Mouse (Mus musculus): ENCODE results near the gene Map2k4.
A peak's percentile ranks its signal among the peaks of the same experiment; 100 is the strongest.

Map2k4 gene

GRCm38 (mm10) chr11:65788154-65788553, at the start of gene Map2k4:
Map2k4 (minus strand) TSS chr11:65788297.
- DNase-seq (ENCODE audit: low spot score in 2 of 2): peak; percentile 62 to 89

GRCm38 (mm10) chr11:65824556-65824955, 36.5 kb upstream of the Map2k4 start:
- no peak for DNase-seq (ENCODE audit: low spot score in 2 of 2)

GRCm38 (mm10) chr11:65820877-65821276, 32.8 kb upstream of the Map2k4 start:
- DNase-seq (ENCODE audit: low spot score in 2 of 2): peak in 1 of 2 experiments; percentile 74

- no peak for DNase-seq (ENCODE audit: low spot score in 2 of 2)
These were observed 32.2 kb upstream of the Map2k4 start for GRCm38 (mm10) chr11:65820280-65820679.

- DNase-seq (ENCODE audit: low spot score in 2 of 2): no peak
These were observed 30.1 kb upstream of the Map2k4 start for GRCm38 (mm10) chr11:65818193-65818592.

GRCm38 (mm10) chr11:65816237-65816636, 28.1 kb upstream of the Map2k4 start:
- no peak for DNase-seq (ENCODE audit: low spot score in 2 of 2)

- DNase-seq (ENCODE audit: low spot score in 2 of 2): no peak
These were observed 26.3 kb upstream of the Map2k4 start for GRCm38 (mm10) chr11:65814381-65814780.

- no peak for DNase-seq (ENCODE audit: low spot score in 2 of 2)
These were observed 24.0 kb upstream of the Map2k4 start for GRCm38 (mm10) chr11:65812088-65812487.

- DNase-seq (ENCODE audit: low spot score in 2 of 2): no peak
These were observed 19.5 kb upstream of the Map2k4 start for GRCm38 (mm10) chr11:65807601-65808000.

GRCm38 (mm10) chr11:65806909-65807504, 18.9 kb upstream of the Map2k4 start, which contains the start of gene Zkscan6:
Zkscan6 (plus strand) TSS chr11:65807175.
- peak; percentile 71 to 86 for DNase-seq (ENCODE audit: low spot score in 2 of 2)

GRCm38 (mm10) chr11:65806321-65806904, 18.3 kb upstream of the Map2k4 start:
- DNase-seq (ENCODE audit: low spot score in 2 of 2): peak in 1 of 2 experiments; percentile 32

GRCm38 (mm10) chr11:65801899-65802298, 13.8 kb upstream of the Map2k4 start:
- DNase-seq (ENCODE audit: low spot score in 2 of 2): peak; percentile 40 to 91

GRCm38 (mm10) chr11:65795896-65796295, 7.8 kb upstream of the Map2k4 start:
- DNase-seq (ENCODE audit: low spot score in 2 of 2): no peak

GRCm38 (mm10) chr11:65794428-65795219, 6.5 kb upstream of the Map2k4 start:
- no peak for DNase-seq (ENCODE audit: low spot score in 2 of 2)

GRCm38 (mm10) chr11:65787421-65788151, 511 bp downstream of the Map2k4 start:
- no peak for DNase-seq (ENCODE audit: low spot score in 2 of 2)

- DNase-seq (ENCODE audit: low spot score in 2 of 2): no peak
These were observed 1.9 kb downstream of the Map2k4 start for GRCm38 (mm10) chr11:65786160-65786559.

- DNase-seq (ENCODE audit: low spot score in 2 of 2): no peak
These were observed 6.5 kb downstream of the Map2k4 start for GRCm38 (mm10) chr11:65781596-65781995.

GRCm38 (mm10) chr11:65779578-65779977, 8.5 kb downstream of the Map2k4 start:
- DNase-seq (ENCODE audit: low spot score in 2 of 2): no peak

- DNase-seq (ENCODE audit: low spot score in 2 of 2): no peak
These were observed 9.0 kb downstream of the Map2k4 start for GRCm38 (mm10) chr11:65779066-65779465.

GRCm38 (mm10) chr11:65777810-65778209, 10.3 kb downstream of the Map2k4 start:
- DNase-seq (ENCODE audit: low spot score in 2 of 2): no peak

GRCm38 (mm10) chr11:65776906-65777611, 11.0 kb downstream of the Map2k4 start:
- no peak for DNase-seq (ENCODE audit: low spot score in 2 of 2)

Measured in left cerebral cortex, adult 9 months (tissue).